Mouse (Mus musculus): ENCODE results near the gene Slc9a3r2. TPM values are rescaled to one million over a fixed set of nuclear protein-coding genes. Genes with fewer than 3 reads are reported as not detected.
A peak's percentile ranks its signal among the peaks of the same experiment; 100 is the strongest.
"Not testable (repeated sequence)": the region's sequence is repeated elsewhere in the genome, so short reads cannot be mapped to it uniquely, and the experiment has no call there.

Slc9a3r2 gene
- polyA plus RNA-seq, 1 experiment from 2014 or later = 10.8 TPM

DNA sequence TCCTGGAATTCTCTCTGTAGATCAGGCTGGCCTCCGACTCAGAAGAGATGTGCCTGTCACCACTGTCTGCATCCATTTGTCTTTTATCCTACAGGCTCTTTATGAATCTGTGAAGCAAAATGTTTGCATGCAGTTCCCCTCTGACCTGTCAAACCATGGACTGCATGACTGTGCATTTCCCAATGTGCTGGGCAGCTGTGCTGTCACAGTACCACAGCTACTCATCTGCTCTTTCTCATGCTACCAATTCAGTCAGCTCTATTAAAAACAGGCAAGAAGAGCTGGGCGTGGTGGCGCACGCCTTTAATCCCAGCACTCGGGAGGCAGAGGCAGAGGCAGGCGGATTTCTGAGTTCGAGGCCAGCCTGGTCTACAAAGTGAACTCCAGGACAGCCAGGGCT, 16.9 kb upstream of the Slc9a3r2 start:
- not testable (repeated sequence) for H3K36me3 ChIP-seq (replicated peaks); H3K4me2 ChIP-seq; H3K9ac ChIP-seq; H3K9me3 ChIP-seq (replicated peaks); H3K4me3 ChIP-seq (replicated peaks); ATAC-seq (ENCODE audit: insufficient read depth); H3K27me3 ChIP-seq; H3K27ac ChIP-seq (replicated peaks)
- peaks cover 40% of the 10 kb centered on the region for H3K4me1 ChIP-seq (replicated peaks)
- WGBS (ENCODE audit: insufficient replicate concordance) = 55% methylated on average over 7 of the region's 7 CpGs

DNA sequence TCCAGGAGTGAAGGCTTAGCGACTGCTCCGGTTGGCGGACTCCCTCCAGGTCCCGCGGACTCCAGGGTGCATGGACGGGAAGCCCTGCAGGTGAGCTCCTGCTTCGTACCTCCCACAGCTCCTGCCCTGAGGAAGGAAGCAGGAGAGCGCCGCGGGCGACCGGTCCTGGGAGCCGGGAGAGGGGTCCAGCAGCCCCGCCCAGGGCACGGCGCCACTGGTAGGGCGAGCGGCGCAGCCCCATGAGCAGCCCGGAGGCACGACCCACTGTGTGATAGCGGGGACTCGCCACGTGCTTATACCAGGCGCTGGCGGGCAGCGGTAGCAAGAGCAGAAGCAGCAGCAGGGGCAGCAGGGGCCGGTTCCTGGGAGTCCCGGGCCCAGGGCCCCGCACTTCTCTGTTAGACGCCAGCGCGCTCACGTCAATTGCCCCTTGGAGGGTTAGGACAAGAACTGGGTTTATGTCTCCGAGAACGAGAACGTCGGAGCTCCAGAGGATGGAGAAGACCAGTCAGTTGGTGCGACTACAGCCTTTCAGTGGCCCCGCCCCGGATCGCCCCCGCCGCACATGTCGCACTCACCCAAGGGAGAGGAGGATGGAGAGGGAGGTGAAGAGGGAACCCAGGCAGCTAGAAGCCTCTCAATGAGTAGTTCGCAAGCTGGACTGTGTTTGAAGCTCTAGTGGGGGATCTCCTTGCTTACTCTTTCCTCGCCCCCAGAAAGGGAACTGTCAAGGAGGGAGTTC, 8.1 kb upstream of the Slc9a3r2 start, which contains the start of gene Npw:
Npw (minus strand) TSS at position 441 of the 742 bp plus-strand sequence.
- Histone ChIP-seq H3K4me3 (replicated peaks) (peak within 1 kb of the TSS; percentile 40), H3K27ac (replicated peaks) (no peak within 1 kb of the TSS), H3K36me3 (replicated peaks) (no peaks in the 10 kb centered on the region), H3K4me2 (peak within 1 kb of the TSS; percentile 70), H3K9me3 (replicated peaks) (no peaks in the 10 kb centered on the region), H3K9ac (peak within 1 kb of the TSS; percentile 20; the same call in 1 of the 2 replicates), H3K4me1 (replicated peaks) (peaks cover 16% of the 10 kb centered on the region), H3K27me3 (peaks cover 61% of the 10 kb centered on the region)
- WGBS (ENCODE audit: insufficient replicate concordance) = 3% methylated on average over 47 of the region's 47 CpGs
- ATAC-seq (ENCODE audit: insufficient read depth) = 0 out of 2 replicates have a peak, but pooled peaks have one; percentile 12

- Histone ChIP-seq H3K36me3 (replicated peaks) (no peaks in the 10 kb centered on the region), H3K4me2 (no peak overlapping the region), H3K9me3 (replicated peaks) (no peaks in the 10 kb centered on the region), H3K27ac (replicated peaks) (no peak overlapping the region), H3K27me3 (peaks cover 81% of the 10 kb centered on the region), H3K9ac (no peak overlapping the region), H3K4me3 (replicated peaks) (no peak overlapping the region), H3K4me1 (replicated peaks) (peaks cover 26% of the 10 kb centered on the region)
- WGBS (ENCODE audit: insufficient replicate concordance) = 60% methylated on average over 4 of the region's 4 CpGs
- ATAC-seq (ENCODE audit: insufficient read depth) = no peak
Observed at GRCm38 (mm10) chr17:24654969-24655368, 4.8 kb upstream of the Slc9a3r2 start.

GRCm38 (mm10) chr17:24653967-24654710, 4.0 kb upstream of the Slc9a3r2 start:
- peaks cover 81% of the 10 kb centered on the region for H3K27me3 ChIP-seq
- peak overlapping the region; percentile 57 for H3K4me2 ChIP-seq
- peaks cover 32% of the 10 kb centered on the region for H3K4me1 ChIP-seq (replicated peaks)
- no peak overlapping the region; the same call in 1 of the 2 replicates for H3K4me3 ChIP-seq (replicated peaks)
- H3K27ac ChIP-seq (replicated peaks) = no peak overlapping the region
- WGBS (ENCODE audit: insufficient replicate concordance) = 6% methylated on average over 19 of the region's 19 CpGs
- ATAC-seq (ENCODE audit: insufficient read depth) = 0 out of 2 replicates have a peak, but pooled peaks have one; percentile 24
- H3K36me3 ChIP-seq (replicated peaks) = no peaks in the 10 kb centered on the region
- H3K9ac ChIP-seq = no peak overlapping the region
- no peaks in the 10 kb centered on the region for H3K9me3 ChIP-seq (replicated peaks)

DNA sequence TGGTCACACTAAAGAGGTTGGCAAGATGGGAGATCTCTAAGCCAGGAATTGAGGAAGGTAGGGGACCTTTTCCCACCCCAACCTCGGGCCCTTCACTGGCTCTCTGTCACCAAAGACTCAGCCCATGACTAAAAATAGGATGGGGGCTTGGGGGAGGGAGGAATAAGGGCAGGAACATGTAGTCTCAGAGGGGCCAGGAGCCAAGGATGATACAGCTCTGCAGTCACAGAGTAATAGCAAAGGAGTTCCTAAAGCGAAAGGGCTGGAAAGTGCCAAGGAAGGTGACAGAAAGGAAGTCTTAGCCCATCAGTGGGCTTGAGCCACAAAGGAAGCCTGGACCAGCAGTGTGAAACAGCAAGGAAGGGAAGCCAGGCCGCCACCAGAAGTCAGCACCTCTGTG, 1.7 kb upstream of the Slc9a3r2 start:
- no peak for ATAC-seq (ENCODE audit: insufficient read depth)
- peaks cover 77% of the 10 kb centered on the region for H3K27me3 ChIP-seq
- 38% methylated on average over 3 of the region's 3 CpGs for WGBS (ENCODE audit: insufficient replicate concordance)

GRCm38 (mm10) chr17:24650766-24651165, 639 bp upstream of the Slc9a3r2 start:
- 56% methylated on average over 4 of the region's 4 CpGs for WGBS (ENCODE audit: insufficient replicate concordance)
- peaks cover 30% of the 10 kb centered on the region for H3K4me1 ChIP-seq (replicated peaks)
- H3K27me3 ChIP-seq = peaks cover 69% of the 10 kb centered on the region
- no peak overlapping the region for H3K4me3 ChIP-seq (replicated peaks)
- no peak overlapping the region for H3K9ac ChIP-seq
- peak overlapping the region; percentile 76; the same call in 1 of the 2 replicates for H3K4me2 ChIP-seq
- no peaks in the 10 kb centered on the region for H3K9me3 ChIP-seq (replicated peaks)
- H3K36me3 ChIP-seq (replicated peaks) = no peaks in the 10 kb centered on the region
- ATAC-seq (ENCODE audit: insufficient read depth) = no peak
- no peak overlapping the region for H3K27ac ChIP-seq (replicated peaks)

More for the DNA sequence above, 1.7 kb upstream of the Slc9a3r2 start:
- Histone ChIP-seq H3K36me3 (replicated peaks) (no peaks in the 10 kb centered on the region), H3K4me2 (no peak overlapping the region), H3K9ac (no peak overlapping the region), H3K9me3 (replicated peaks) (no peaks in the 10 kb centered on the region), H3K4me3 (replicated peaks) (no peak overlapping the region), H3K4me1 (replicated peaks) (peaks cover 30% of the 10 kb centered on the region), H3K27ac (replicated peaks) (no peak overlapping the region)

GRCm38 (mm10) chr17:24649581-24650069, 502 bp downstream of the Slc9a3r2 start:
- ATAC-seq (ENCODE audit: insufficient read depth) = 0 out of 2 replicates have a peak, but pooled peaks have one; percentile 2
- peaks cover 62% of the 10 kb centered on the region for H3K27me3 ChIP-seq
- 1% methylated on average over 35 of the region's 35 CpGs for WGBS (ENCODE audit: insufficient replicate concordance)

GRCm38 (mm10) chr17:24648731-24649377, 1.3 kb downstream of the Slc9a3r2 start:
- WGBS (ENCODE audit: insufficient replicate concordance) = 62% methylated on average over 10 of the region's 10 CpGs
- no peak overlapping the region for H3K27ac ChIP-seq (replicated peaks)
- no peaks in the 10 kb centered on the region for H3K9me3 ChIP-seq (replicated peaks)
- ATAC-seq (ENCODE audit: insufficient read depth) = no peak
- H3K27me3 ChIP-seq = peaks cover 62% of the 10 kb centered on the region
- no peak overlapping the region for H3K9ac ChIP-seq
- peak overlapping the region; percentile 76 for H3K4me2 ChIP-seq
- H3K4me1 ChIP-seq (replicated peaks) = peaks cover 43% of the 10 kb centered on the region
- peak overlapping the region; percentile 59 for H3K4me3 ChIP-seq (replicated peaks)
- H3K36me3 ChIP-seq (replicated peaks) = no peaks in the 10 kb centered on the region

More at GRCm38 (mm10) chr17:24649581-24650069, 502 bp downstream of the Slc9a3r2 start:
- Histone ChIP-seq H3K9me3 (replicated peaks) (no peaks in the 10 kb centered on the region), H3K36me3 (replicated peaks) (no peaks in the 10 kb centered on the region), H3K9ac (peak overlapping the region; percentile 47; the same call in 1 of the 2 replicates), H3K4me3 (replicated peaks) (peak overlapping the region; percentile 59), H3K4me2 (peak overlapping the region; percentile 76), H3K27ac (replicated peaks) (0 out of 2 replicates have a peak overlapping the region, but pooled peaks have one; percentile 6), H3K4me1 (replicated peaks) (peaks cover 41% of the 10 kb centered on the region)

- 73% methylated on average over 11 of the region's 11 CpGs for WGBS (ENCODE audit: insufficient replicate concordance)
- H3K4me3 ChIP-seq (replicated peaks) = no peak overlapping the region
- no peak overlapping the region for H3K4me2 ChIP-seq
- H3K36me3 ChIP-seq (replicated peaks) = no peaks in the 10 kb centered on the region
- H3K27me3 ChIP-seq = peaks cover 55% of the 10 kb centered on the region
- H3K4me1 ChIP-seq (replicated peaks) = peaks cover 43% of the 10 kb centered on the region
- no peaks in the 10 kb centered on the region for H3K9me3 ChIP-seq (replicated peaks)
- no peak overlapping the region for H3K27ac ChIP-seq (replicated peaks)
- ATAC-seq (ENCODE audit: insufficient read depth) = no peak
- no peak overlapping the region for H3K9ac ChIP-seq
Observed at GRCm38 (mm10) chr17:24647493-24647892, 2.6 kb downstream of the Slc9a3r2 start.

- Histone ChIP-seq H3K4me3 (replicated peaks) (no peak overlapping the region), H3K27ac (replicated peaks) (0 out of 2 replicates have a peak overlapping the region, but pooled peaks have one; percentile 9), H3K27me3 (peaks cover 44% of the 10 kb centered on the region), H3K36me3 (replicated peaks) (no peaks in the 10 kb centered on the region), H3K9me3 (replicated peaks) (no peaks in the 10 kb centered on the region), H3K4me2 (no peak overlapping the region), H3K9ac (no peak overlapping the region), H3K4me1 (replicated peaks) (peaks cover 43% of the 10 kb centered on the region)
- ATAC-seq (ENCODE audit: insufficient read depth) = no peak
- 58% methylated on average over 4 of the region's 4 CpGs for WGBS (ENCODE audit: insufficient replicate concordance)
Observed at GRCm38 (mm10) chr17:24646381-24646780, 3.7 kb downstream of the Slc9a3r2 start.

Measured in liver, embryonic 15.5 days (tissue).